Mouse (Mus musculus): ENCODE measurements around the gene Hdlbp.
"Not testable (repeated sequence)": the region's sequence is repeated elsewhere in the genome, so short reads cannot be mapped to it uniquely, and the experiment has no call there.

GRCm38 (mm10) chr1:93450118-93450517, 28.5 kb downstream of the Hdlbp start:
- TF ChIP-seq TCF12 (IDR thresholded peaks at IDR 0.05; ENCODE audit: insufficient read depth, poor library complexity, severe bottlenecking); E2F4 (IDR thresholded peaks at IDR 0.05; ENCODE audit: insufficient read depth); POLR2A (IDR thresholded peaks at IDR 0.05; ENCODE audit: insufficient read length, low read depth); MAX (IDR thresholded peaks at IDR 0.05; ENCODE audit: low read depth); TCF3 (IDR thresholded peaks at IDR 0.05; ENCODE audit: insufficient read length, low read depth); USF1 (IDR thresholded peaks at IDR 0.05; ENCODE audit: low read depth); SRF (IDR thresholded peaks at IDR 0.05; ENCODE audit: control insufficient read depth, insufficient read length, low read depth); MYOD1 (IDR thresholded peaks at IDR 0.05; ENCODE audit: control insufficient read depth in 1 of 3, insufficient read length in 2 of 3, low read depth in 2 of 3); POLR2AphosphoS2 (IDR thresholded peaks at IDR 0.05; ENCODE audit: insufficient read length, low read depth); CEBPB (IDR thresholded peaks at IDR 0.05; ENCODE audit: insufficient read depth, poor library complexity, severe bottlenecking); REST (IDR thresholded peaks at IDR 0.05; ENCODE audit: insufficient read depth, insufficient read length): not testable (repeated sequence)
